Mouse (Mus musculus): ENCODE results near the gene Togaram2. TPM values are rescaled to one million over a fixed set of nuclear protein-coding genes. Genes with fewer than 3 reads are reported as not detected.

Togaram2 gene
- total RNA-seq, 2 experiments from 2014 or later: not detected

Other genes with a start within 250 kb of the Togaram2 start
- 6.0 and 7.7 TPM in 2 replicates for gene Gm4707, start 213.3 kb upstream of the Togaram2 start, total RNA-seq (2014; fragmentation: Nextera tagmentation)
- 1.0 and 4.9 TPM in 2 replicates for gene Gm4707, start 213.3 kb upstream of the Togaram2 start, total RNA-seq (2017)
- gene Smchd1, start 197.9 kb upstream of the Togaram2 start, total RNA-seq (2014; fragmentation: Nextera tagmentation): 98.4 and 118 TPM in 2 replicates
- 162 and 168 TPM in 2 replicates for gene Smchd1, start 197.9 kb upstream of the Togaram2 start, total RNA-seq (2017)
- 23.1 and 24.6 TPM in 2 replicates for gene Ndc80, start 146.4 kb upstream of the Togaram2 start, total RNA-seq (2014; fragmentation: Nextera tagmentation)
- 76.7 and 80.4 TPM in 2 replicates for gene Ndc80, start 146.4 kb upstream of the Togaram2 start, total RNA-seq (2017)
- not detected in 2 replicates for gene Spdya, start 121.2 kb upstream of the Togaram2 start, total RNA-seq (2014; fragmentation: Nextera tagmentation)
- gene Spdya, start 121.2 kb upstream of the Togaram2 start, total RNA-seq (2017): 0.15 TPM in 1 of 2 replicates, not detected in the other
- 109 and 131 TPM in 2 replicates for gene Wdr43, start 57.4 kb upstream of the Togaram2 start, total RNA-seq (2014; fragmentation: Nextera tagmentation)
- 299 and 360 TPM in 2 replicates for gene Wdr43, start 57.4 kb upstream of the Togaram2 start, total RNA-seq (2017)
- not detected in 2 replicates for gene Pcare, start 79.6 kb downstream of the Togaram2 start, total RNA-seq (2014; fragmentation: Nextera tagmentation)
- not detected in 2 replicates for gene Pcare, start 79.6 kb downstream of the Togaram2 start, total RNA-seq (2017)
- gene Clip4, start 95.2 kb downstream of the Togaram2 start, total RNA-seq (2014; fragmentation: Nextera tagmentation): not detected in 2 replicates
- gene Clip4, start 95.2 kb downstream of the Togaram2 start, total RNA-seq (2017): not detected in 2 replicates